Mouse (Mus musculus) stomach, postnatal 0 days (tissue): ENCODE measurements at regions not wholly inside any gene's neighbourhood (a gene's known extent, or its start where the extent isn't known, plus 50 kb on each side); places are given as distances from the start of the nearest gene placed in this dataset.

Experiments used
- CTCF ChIP-seq: IDR thresholded peaks from 2 replicates; pipeline ENCODE4 v1.5.1; 2016; ENCODE audit warnings: antibody characterized with exemption, low read depth, mild to moderate bottlenecking, moderate library complexity
- EP300 ChIP-seq: optimal IDR thresholded peaks from 2 replicates; pipeline ENCODE3; 2016; ENCODE audit warnings: antibody characterized with exemption

GRCm38 (mm10) chr6:99953980-99954776, 228.0 kb upstream of the Prok2 start:
- TF ChIP-seq EP300 (no peak), CTCF (no peak)
